Mouse (Mus musculus) embryonic facial prominence, embryonic 10.5 days (tissue): ENCODE results near the gene Mdk. TPM values are rescaled to one million over a fixed set of nuclear protein-coding genes. Genes with fewer than 3 reads are reported as not detected.

Experiments used
- DNase-seq: peaks from one replicate; pipeline ENCODE4 v3.0.0-alpha.2; 2017; ENCODE audit warnings: low spot score
- H3K27ac ChIP-seq: fragments of 300-500 bp; sonication (generic); replicated peaks from 2 replicates; pipeline ENCODE4 v1.5.1; 2016; ENCODE audit warnings: mild to moderate bottlenecking
- H3K27me3 ChIP-seq: fragments of 300-500 bp; sonication (generic); replicated peaks from 2 replicates; pipeline ENCODE4 v1.6.1; 2016; ENCODE audit warnings: low read depth, mild to moderate bottlenecking; ENCODE audit not compliant: poor library complexity, severe bottlenecking
- H3K36me3 ChIP-seq: fragments of 300-500 bp; sonication (generic); replicated peaks from 2 replicates; pipeline ENCODE4 v1.6.1; 2016; ENCODE audit warnings: mild to moderate bottlenecking, moderate library complexity
- H3K4me1 ChIP-seq: fragments of 300-500 bp; sonication (generic); 2 replicates; pipeline ENCODE4 v1.6.1; 2016
- H3K4me3 ChIP-seq: fragments of 300-500 bp; sonication (generic); 2 replicates; pipeline ENCODE4 v1.5.1; 2016; ENCODE audit warnings: mild to moderate bottlenecking, moderate library complexity
- H3K9me3 ChIP-seq: fragments of 300-500 bp; sonication (generic); 2 replicates; pipeline ENCODE4 v1.6.1; 2016; ENCODE audit warnings: mild to moderate bottlenecking
- WGBS: fragments of 180-500 bp; shearing (Covaris S2); methylation state at CpG from one replicate; pipeline ENCODE4 v1.1.7; 2016; 5-methylcytosine and 5-hydroxymethylcytosine counted together
- polyA plus RNA-seq: library from polyadenylated mRNA; unstranded; fragments of >200 nt; fragmentation: Nextera tagmentation; extraction: Ambion mirVana; gene quantifications from 2 replicates; pipeline ENCODE4 v1.2.1, GENCODE M21; 2016

Gene Mdk
- polyA plus RNA-seq, 1 experiment from 2014 or later, result 2,212 TPM

DNA sequence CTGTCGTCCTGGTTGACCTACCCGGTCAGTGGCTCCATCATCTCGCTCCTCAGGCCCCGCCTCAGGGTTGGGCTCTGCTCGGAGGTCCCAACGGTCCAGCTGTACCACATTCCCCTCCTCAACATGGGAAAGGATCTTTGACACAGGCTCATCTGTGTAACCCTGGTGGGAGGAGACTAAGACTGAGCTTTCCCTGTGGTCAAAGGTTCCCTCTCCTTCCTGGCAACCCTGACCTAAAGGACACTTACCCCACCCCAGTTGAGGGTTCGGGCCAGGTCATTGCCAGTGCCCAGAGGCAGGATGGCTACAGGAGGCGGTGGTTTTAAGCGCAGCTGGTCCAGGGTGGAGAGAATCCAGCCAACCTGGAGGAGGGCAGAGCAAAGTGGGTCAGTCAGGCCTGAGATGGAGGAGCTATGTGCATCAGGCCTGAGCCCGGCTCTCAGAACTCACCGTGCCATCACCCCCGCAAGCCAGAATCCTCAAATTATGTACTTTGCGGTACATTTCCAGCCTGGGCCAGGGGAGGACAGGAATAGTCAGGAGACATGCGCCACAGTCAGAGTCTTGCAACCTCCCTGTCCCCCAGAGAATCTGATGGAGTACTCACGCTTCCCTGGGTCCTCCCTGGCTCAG, 7.3 kb upstream of the Mdk start:
- Histone ChIP-seq H3K4me3 (no peak overlapping the region), H3K36me3 (peaks cover 85% of the 10 kb centered on the region), H3K27me3 (no peaks in the 10 kb centered on the region), H3K9me3 (no peaks in the 10 kb centered on the region), H3K27ac (no peak overlapping the region), H3K4me1 (peaks cover 32% of the 10 kb centered on the region)
- DNase-seq, result no peak
- WGBS, result 85% methylated on average over 15 of the region's 15 CpGs

DNA sequence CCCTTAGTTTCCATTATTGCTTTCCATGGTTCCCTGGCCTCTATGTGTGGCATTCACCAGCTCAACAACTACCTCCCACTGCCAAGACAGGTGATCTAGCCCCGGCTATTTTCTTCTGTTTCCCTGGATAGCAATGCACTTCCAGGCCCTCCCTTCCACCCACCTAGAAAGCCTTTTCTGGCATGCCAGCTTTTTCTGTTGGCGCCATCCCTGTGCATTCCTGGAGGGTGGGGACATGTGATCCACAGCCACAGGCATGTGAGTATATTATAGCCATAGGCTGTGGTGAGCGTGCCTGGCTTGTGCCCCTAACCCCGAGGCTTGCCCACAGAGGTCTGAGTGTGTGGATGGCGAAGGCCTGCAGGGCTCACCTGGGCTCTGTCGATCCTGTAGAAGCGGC, 4.1 kb upstream of the Mdk start:
- Histone ChIP-seq H3K27me3 (no peaks in the 10 kb centered on the region), H3K9me3 (no peaks in the 10 kb centered on the region), H3K4me1 (peaks cover 56% of the 10 kb centered on the region), H3K4me3 (no peak overlapping the region), H3K36me3 (peaks cover 84% of the 10 kb centered on the region), H3K27ac (no peak overlapping the region)
- DNase-seq, result no peak
- WGBS, result 90% methylated on average over 7 of the region's 7 CpGs

DNA sequence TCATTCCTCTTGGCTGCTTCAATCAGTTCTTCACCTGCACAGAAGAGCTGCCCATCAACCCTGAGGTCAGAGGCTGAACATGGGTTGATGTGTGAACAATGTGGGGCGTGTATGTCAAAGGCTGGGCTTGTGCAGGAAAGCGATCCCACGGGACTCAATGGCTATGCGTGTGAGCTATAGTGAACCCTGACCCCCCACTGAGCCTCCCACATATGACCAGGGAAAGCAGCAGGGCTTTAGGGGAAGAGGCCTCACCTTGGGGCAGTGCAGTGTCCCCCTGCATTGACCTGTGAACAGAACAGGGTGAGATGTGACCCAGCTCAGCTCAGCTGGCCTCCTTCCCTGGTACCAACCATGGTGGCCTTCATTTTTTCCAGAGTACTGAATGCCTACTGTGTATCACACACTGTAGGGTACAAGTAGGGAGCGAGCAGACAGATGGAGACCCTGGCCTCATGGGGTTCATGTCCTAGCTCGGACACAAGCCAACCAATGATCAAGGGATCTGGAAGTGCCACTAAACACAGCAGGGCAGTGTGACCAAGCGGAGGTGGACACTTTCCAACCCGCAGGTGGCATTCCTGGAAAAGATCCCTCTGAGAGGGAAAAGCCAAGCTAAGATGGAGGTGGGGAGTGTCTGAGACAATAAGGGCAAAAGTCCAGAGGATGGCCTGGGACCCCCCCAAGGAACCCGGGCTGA, 2.9 kb upstream of the Mdk start:
- H3K27ac ChIP-seq, result peak overlapping the region; percentile 100
- peaks cover 72% of the 10 kb centered on the region for H3K36me3 ChIP-seq
- WGBS, result 88% methylated on average over 9 of the region's 9 CpGs
- H3K4me3 ChIP-seq, result no peak overlapping the region
- no peaks in the 10 kb centered on the region for H3K9me3 ChIP-seq
- no peak for DNase-seq
- no peaks in the 10 kb centered on the region for H3K27me3 ChIP-seq
- H3K4me1 ChIP-seq, result peaks cover 56% of the 10 kb centered on the region

DNA sequence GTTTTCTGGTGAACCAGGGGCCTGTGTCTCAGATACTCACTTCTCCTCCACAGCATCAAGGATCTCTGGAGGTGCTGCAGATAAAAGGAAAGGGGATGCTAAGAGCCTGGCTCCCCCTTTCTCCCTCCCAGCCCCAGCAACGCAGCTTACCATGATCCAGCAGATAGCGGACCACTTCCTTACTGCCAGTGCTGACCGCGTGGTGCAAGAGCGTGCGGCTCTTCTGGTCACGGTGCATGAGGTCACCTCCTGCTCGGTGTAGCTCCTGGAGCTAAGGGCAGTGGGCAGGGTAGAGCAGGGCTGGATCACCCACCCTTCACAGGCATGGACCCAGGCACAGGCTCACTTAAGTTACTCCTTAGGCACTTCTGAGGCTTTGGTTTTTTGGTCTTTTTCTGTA, 1.9 kb upstream of the Mdk start:
- Histone ChIP-seq H3K9me3 (no peaks in the 10 kb centered on the region), H3K36me3 (peaks cover 72% of the 10 kb centered on the region), H3K4me3 (peak overlapping the region; percentile 97), H3K4me1 (peaks cover 65% of the 10 kb centered on the region), H3K27me3 (no peaks in the 10 kb centered on the region), H3K27ac (peak overlapping the region; percentile 100)
- WGBS, result 56% methylated on average over 8 of the region's 8 CpGs
- DNase-seq, result peak; percentile 39

DNA sequence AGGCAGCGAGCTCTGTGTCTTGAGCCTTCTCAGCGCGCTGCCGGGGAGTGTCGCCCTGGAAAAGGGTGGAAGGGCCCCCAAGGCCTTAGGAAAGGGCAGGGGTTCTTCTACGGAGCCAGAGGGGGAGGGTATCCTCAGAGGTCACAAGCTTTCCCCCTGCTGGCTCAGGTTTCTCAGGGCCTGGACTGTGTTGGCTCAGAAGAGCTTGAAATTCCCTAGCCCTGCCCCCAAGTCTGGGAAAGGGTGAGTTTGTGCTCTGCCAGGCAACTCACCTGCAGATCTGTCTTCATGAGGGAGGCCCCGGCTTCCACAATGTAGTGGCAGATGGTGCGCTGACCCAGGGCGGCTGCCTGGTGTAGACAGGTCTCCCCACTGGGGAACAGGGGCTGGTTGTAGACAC, 1.4 kb upstream of the Mdk start:
- whole genome bisulfite sequencing, result 13% methylated on average over 9 of the region's 9 CpGs
- H3K27ac ChIP-seq, result peak overlapping the region; percentile 100
- H3K36me3 ChIP-seq, result peaks cover 72% of the 10 kb centered on the region
- no peaks in the 10 kb centered on the region for H3K27me3 ChIP-seq
- DNase-seq, result peak; percentile 78
- H3K4me3 ChIP-seq, result peak overlapping the region; percentile 97
- H3K4me1 ChIP-seq, result peaks cover 71% of the 10 kb centered on the region
- no peaks in the 10 kb centered on the region for H3K9me3 ChIP-seq

DNA sequence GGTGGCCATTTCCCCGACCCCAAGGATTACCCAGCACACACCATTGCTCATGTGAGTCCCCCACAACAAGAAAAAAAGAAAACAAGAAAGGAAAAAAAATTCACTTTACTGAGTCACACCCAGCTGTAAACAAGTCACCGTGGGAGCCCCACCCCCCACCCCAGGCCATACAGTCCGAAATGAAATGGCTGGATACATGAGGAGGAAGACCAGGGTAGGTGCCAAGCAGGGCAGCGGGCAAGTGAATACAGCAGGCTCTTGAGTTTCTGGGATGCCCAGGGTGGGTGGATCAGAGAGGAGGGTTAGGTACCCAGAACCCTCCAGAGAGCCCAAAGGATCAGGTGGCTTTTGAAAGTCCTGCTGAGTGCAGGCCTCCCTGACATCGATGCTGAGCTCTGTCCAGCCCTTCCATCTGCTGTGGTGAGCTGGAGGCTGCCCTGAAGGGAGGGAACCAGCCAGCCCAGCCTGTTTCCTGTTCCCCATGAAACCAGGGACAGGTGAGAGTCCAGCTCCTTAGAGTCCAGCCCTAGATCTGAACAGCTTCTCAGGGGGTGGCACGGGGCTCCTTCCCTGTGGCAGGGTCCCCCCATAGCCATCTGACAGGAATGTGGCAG, 747 bp upstream of the Mdk start:
- H3K27me3 ChIP-seq, result no peaks in the 10 kb centered on the region
- DNase-seq, result peak; percentile 55
- peak overlapping the region; percentile 100 for H3K27ac ChIP-seq
- 9% methylated on average over 6 of the region's 6 CpGs for WGBS
- peaks cover 77% of the 10 kb centered on the region for H3K4me1 ChIP-seq
- peak overlapping the region; percentile 97 for H3K4me3 ChIP-seq
- H3K9me3 ChIP-seq, result no peaks in the 10 kb centered on the region
- H3K36me3 ChIP-seq, result peaks cover 72% of the 10 kb centered on the region

DNA sequence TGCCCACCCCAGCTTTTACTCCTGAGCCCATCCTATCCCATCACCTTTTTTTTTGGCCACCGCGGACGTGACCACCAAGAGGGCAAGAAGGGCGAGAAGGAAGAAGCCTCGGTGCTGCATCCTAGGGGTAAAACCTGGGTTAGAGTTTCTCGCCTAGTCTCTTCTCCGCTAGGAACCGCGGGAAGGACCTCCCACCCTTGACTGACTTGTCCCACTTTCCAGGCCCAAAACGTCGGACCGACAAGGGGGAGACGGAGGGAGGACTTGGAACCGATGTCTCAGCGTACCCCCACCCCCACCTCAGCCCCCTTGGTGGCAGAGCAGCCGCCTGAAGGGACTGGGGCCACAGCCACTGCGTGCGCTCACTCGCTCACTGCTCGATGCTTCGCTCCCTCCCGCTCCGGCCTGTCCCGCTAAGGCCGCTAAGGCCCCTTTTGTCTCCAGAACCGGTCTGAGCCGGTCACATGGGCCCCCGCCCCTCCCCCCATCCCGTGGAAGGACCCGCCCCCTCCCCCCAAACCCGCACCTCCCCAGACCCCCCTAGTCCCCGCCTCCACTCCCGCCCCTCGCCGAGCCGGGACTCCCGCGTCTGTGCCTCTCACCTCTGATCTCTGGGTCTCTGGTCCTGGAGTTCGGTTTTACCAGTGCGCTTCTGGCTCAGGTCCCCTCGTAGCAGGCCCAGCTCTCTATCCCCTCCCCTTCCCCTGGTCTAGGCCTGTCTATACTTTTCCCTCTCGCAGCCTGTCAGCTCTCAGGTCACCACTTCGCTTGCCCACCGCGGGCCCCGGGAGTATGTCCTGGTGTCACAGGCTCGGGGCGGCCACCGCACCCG, 553 bp downstream of the Mdk start:
- H3K4me1 ChIP-seq, result peaks cover 79% of the 10 kb centered on the region
- H3K9me3 ChIP-seq, result no peaks in the 10 kb centered on the region
- H3K27me3 ChIP-seq, result no peaks in the 10 kb centered on the region
- H3K36me3 ChIP-seq, result peaks cover 67% of the 10 kb centered on the region
- DNase-seq, result peak; percentile 97
- H3K27ac ChIP-seq, result peak overlapping the region; percentile 100
- H3K4me3 ChIP-seq, result peak overlapping the region; percentile 97
- WGBS, result under 1% methylated on average over 50 of the region's 50 CpGs

DNA sequence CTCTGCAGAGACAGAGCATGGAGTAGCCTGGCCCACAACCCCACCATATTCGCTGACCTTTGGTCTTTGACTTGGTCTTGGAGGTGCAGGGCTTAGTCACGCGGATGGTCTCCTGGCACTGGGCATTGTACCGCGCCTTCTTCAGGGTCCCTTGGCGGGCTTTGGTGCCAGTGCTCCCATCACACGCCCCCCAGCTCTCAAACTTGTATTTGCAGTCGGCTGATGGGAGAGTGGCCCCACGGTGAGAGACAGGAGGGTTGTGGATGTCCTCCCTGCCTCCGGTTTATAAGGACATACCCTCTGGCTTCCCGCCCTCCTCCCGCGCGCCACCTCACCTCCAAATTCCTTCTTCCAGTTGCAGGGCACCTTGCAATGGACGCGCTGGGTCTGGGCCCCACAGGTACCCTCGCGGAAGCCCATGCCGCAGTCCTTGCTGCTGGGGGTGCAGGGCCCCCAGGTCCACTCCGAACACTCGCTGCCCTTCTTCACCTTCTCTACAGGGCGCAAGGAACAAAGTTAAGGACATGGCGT, 1.3 kb downstream of the Mdk start:
- WGBS, result under 1% methylated on average over 23 of the region's 23 CpGs
- peaks cover 73% of the 10 kb centered on the region for H3K4me1 ChIP-seq

DNA sequence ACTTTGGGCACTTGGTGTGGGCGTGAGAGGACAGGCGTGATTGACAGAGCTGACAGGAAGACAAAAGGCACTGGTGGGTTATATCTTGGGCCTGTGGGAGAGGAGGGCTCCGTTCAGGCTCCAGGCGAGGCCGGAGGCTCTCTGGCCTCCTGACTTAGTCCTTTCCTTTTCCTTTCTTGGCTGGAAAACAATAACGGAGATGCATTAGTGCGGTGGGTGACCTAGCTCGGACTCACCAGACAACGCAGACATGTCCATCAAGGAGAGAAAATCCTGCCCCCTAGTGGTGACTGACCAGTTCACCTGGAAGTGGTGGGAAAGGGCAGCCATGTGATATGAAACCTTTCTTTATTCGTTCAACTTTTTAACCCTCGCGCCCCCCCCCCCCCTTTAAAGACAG, 2.2 kb downstream of the Mdk start:
- Histone ChIP-seq H3K27me3 (peaks cover 11% of the 10 kb centered on the region), H3K9me3 (no peaks in the 10 kb centered on the region), H3K36me3 (peaks cover 51% of the 10 kb centered on the region), H3K4me1 (peaks cover 68% of the 10 kb centered on the region), H3K4me3 (peak overlapping the region; percentile 97), H3K27ac (peak overlapping the region; percentile 100)
- peak; percentile 88 for DNase-seq
- 11% methylated on average over 12 of the region's 12 CpGs for WGBS

More for the DNA sequence above, 1.3 kb downstream of the Mdk start:
- H3K27me3 ChIP-seq, result 0 out of 2 replicates have a peak, but pooled peaks cover 2% of the 10 kb centered on the region
- H3K9me3 ChIP-seq, result no peaks in the 10 kb centered on the region
- peak overlapping the region; percentile 100 for H3K27ac ChIP-seq
- peak; percentile 62 for DNase-seq
- H3K4me3 ChIP-seq, result peak overlapping the region; percentile 97
- peaks cover 60% of the 10 kb centered on the region for H3K36me3 ChIP-seq

DNA sequence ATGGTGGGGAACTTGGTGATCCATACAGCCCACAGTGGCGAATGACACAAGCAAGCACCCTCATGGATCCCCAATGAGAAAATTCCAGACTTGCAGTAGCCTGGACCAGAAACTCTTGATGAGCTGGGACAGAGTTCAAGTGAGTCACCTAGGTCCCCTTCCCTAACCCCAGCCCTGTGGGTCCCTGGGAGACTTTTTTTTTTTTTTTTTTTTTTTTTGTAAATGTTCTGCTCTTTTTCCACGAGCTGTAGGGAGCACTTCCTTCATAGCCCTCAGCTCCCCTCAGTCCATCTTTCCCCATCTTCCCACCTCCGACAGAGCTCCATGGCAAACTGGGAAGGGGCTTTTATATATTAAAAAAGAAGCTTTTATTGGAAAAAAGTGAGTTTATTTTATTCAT, 2.6 kb downstream of the Mdk start:
- H3K4me1 ChIP-seq, result peaks cover 63% of the 10 kb centered on the region
- DNase-seq, result no peak
- peaks cover 16% of the 10 kb centered on the region for H3K27me3 ChIP-seq
- WGBS, result 62% methylated on average over 3 of the region's 3 CpGs
- H3K27ac ChIP-seq, result peak overlapping the region; percentile 100
- H3K4me3 ChIP-seq, result peak overlapping the region; percentile 97
- H3K36me3 ChIP-seq, result peaks cover 46% of the 10 kb centered on the region
- H3K9me3 ChIP-seq, result no peaks in the 10 kb centered on the region

DNA sequence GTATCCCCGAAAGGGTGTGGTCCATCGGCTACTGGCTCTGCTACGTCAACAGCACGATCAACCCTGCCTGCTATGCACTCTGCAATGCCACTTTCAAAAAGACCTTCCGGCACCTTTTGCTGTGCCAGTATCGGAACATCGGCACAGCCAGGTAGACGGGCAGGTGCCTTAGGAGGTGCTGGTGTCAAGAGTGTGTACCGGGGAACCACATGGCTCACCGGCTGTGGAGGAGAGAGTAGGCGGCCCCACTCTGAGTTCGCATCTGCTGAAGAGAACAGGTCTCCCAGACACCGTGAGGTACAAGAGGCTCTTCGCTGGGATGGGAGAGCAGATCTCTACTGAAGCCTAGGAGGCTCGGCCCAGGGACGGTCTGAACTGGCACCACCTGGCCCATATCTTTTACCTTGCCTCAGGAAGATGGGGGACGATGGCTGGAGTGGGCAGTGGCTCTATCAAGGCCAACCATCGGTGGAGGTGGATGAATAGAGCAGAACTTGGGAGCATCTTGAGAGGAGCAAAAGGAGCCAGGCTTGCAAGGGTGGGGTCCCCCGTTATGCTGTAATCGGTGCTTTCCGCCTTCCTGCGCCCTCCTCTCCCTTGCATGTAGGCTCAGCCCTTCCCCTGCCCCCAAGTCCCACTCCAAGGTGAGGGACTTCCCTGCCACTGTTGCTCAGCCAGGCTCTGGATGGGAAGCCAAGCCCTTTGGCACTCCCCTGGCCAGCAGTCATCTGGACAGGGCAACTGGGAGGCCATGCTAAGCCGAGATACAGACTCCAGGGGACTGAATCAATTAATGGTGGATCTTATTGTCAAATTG, 3.4 kb downstream of the Mdk start:
- Histone ChIP-seq H3K9me3 (no peaks in the 10 kb centered on the region), H3K27me3 (peaks cover 23% of the 10 kb centered on the region), H3K36me3 (peaks cover 40% of the 10 kb centered on the region), H3K4me3 (peak overlapping the region; percentile 97), H3K4me1 (peaks cover 62% of the 10 kb centered on the region), H3K27ac (peak overlapping the region; percentile 12; the same call in 1 of the 2 replicates)
- WGBS, result 76% methylated on average over 23 of the region's 23 CpGs
- DNase-seq, result no peak
